Mouse (Mus musculus): ENCODE measurements around the gene Pcdh15.

DNA sequence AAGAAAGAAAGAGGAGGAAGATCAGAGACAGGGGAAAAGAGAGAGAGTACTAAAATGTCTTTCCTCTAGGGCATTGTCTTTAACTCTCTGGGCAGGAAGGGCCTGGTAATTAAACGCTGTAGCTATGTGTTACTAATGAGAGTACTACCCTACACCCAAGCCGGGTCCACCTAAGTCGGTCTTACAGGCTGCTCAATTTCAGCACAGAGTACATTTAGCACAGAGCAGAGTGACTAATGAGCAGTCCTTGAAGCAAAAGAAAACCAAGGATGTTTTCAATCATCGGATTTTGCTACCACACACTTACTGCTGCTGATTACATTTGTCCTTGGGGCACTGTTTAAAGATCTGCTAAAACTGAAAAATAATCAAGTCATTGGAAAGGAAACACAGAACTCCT is 788.6 kb downstream of the Pcdh15 start:
- no peak for TF ChIP-seq POLR2A (IDR thresholded peaks at IDR 0.05; ENCODE audit: low read depth, low read length)
- TF ChIP-seq CTCF (IDR thresholded peaks at IDR 0.05; ENCODE audit: borderline replicate concordance, insufficient read depth, low read length): no peak
